Mouse (Mus musculus) heart, embryonic 14.5 days (tissue): ENCODE measurements around the gene Gm37240. TPM values are rescaled to one million over a fixed set of nuclear protein-coding genes. Genes with fewer than 3 reads are reported as not detected.
A peak's percentile ranks its signal among the peaks of the same experiment; 100 is the strongest.

Source experiments
- ATAC-seq: fragments of 200-750 bp; cut with Nextera tagmentation; 2 replicates; pipeline ENCODE4 v1.8.0; 2017; ENCODE audit warnings: low read depth, moderate TSS enrichment; ENCODE audit not compliant: insufficient number of reproducible peaks, insufficient read depth, low FRiP score
- H3K27ac ChIP-seq, 2 experiments: fragments of 200-500 bp in 1 of 2; fragments of 300-500 bp in 1 of 2; sonication (generic) in 1 of 2; replicated peaks in 1 of 2; 2 replicates each; pipeline ENCODE4 v1.5.1; 2012 to 2014; ENCODE audit warnings: low read depth in 2 of 2, low read length in 2 of 2, control low read depth in 1 of 2, mild to moderate bottlenecking in 1 of 2, mixed read lengths in 1 of 2; ENCODE audit not compliant: control insufficient read depth in 1 of 2, insufficient read depth in 1 of 2
- H3K27me3 ChIP-seq: fragments of 300-500 bp; sonication (generic); 2 replicates; pipeline ENCODE4 v1.6.1; 2014; ENCODE audit warnings: mild to moderate bottlenecking, low read length, control low read depth; ENCODE audit not compliant: control insufficient read depth, insufficient read depth
- H3K36me3 ChIP-seq: fragments of 300-500 bp; sonication (generic); 2 replicates; pipeline ENCODE4 v1.6.1; 2014; ENCODE audit warnings: mild to moderate bottlenecking, control low read depth, low read length, mixed read lengths; ENCODE audit not compliant: control insufficient read depth, insufficient read depth
- H3K4me1 ChIP-seq, 2 experiments: fragments of 200-500 bp in 1 of 2; fragments of 300-500 bp in 1 of 2; sonication (generic) in 1 of 2; 2 replicates each; pipeline ENCODE4 v1.6.1; 2012 to 2014; ENCODE audit warnings: low read length in 2 of 2, control low read depth in 1 of 2, mixed read lengths in 1 of 2; ENCODE audit not compliant: control insufficient read depth in 2 of 2, insufficient read depth in 2 of 2
- H3K4me2 ChIP-seq: fragments of 300-500 bp; sonication (generic); 2 replicates; pipeline ENCODE4 v1.6.1; 2014; ENCODE audit warnings: mild to moderate bottlenecking, low read length
- H3K4me3 ChIP-seq, 2 experiments: fragments of 200-500 bp in 1 of 2; fragments of 300-500 bp in 1 of 2; sonication (generic) in 1 of 2; 2 replicates each; pipeline ENCODE4 v1.5.1; 2012 to 2014; ENCODE audit warnings: low read length in 2 of 2, mild to moderate bottlenecking in 2 of 2, control low read depth in 1 of 2, low read depth in 1 of 2, moderate library complexity in 1 of 2; ENCODE audit not compliant: control insufficient read depth in 1 of 2, insufficient read depth in 1 of 2
- H3K9ac ChIP-seq: fragments of 300-500 bp; sonication (generic); 2 replicates; pipeline ENCODE4 v1.6.1; 2014; ENCODE audit warnings: mild to moderate bottlenecking, low read length
- H3K9me3 ChIP-seq: fragments of 300-500 bp; sonication (generic); 2 replicates; pipeline ENCODE4 v1.6.1; 2016; ENCODE audit warnings: low read length, control low read depth; ENCODE audit not compliant: control insufficient read depth
- WGBS: fragments of 180-500 bp; shearing (Covaris S2); extraction: QIAGEN DNeasy Blood & Tissue Kit; methylation state at CpG from one replicate; pipeline ENCODE4 v1.1.7; 2014; 5-methylcytosine and 5-hydroxymethylcytosine counted together
- polyA plus RNA-seq: library from polyadenylated mRNA; unstranded; fragments of >200 nt; fragmentation: Nextera tagmentation; extraction: Ambion mirVana; gene quantifications from 2 replicates; pipeline ENCODE4 v1.2.1, GENCODE M21; 2014

The Gm37240 gene
- polyA plus RNA-seq, 1 experiment from 2014 or later: 12.3 TPM

DNA sequence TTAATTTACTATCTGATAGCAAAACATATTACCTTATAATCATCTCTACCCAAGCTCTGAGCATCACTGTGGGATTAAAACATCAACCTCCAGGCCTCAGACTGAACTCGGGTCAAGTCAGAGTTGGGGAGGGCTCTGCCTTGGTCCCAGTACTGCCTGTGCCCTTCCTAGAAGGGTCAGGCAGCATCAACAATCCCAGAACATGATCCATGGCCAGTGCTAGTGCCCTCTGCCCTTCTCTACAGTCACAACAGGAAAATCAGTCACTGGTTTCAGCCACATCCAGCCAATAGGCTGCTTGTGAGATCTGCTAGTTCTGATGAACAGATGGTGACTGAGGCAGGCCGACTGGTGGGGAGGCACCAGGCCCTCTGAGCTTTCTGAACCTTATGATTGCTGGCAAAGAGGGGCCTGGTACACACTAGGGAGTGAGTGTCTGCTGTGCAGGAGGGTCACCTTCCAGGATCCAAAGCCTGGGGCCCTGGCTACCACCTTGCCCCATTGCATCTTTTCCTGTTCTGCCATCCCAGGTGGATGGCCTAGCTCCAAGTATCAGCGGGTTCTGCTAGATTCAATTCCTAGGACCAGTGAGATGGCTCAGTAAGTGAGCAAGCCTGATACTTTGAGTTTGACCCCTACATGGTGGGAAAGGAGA is 401.7 kb downstream of the Gm37240 start:
- no peak overlapping the region for H3K27ac ChIP-seq
- H3K9ac ChIP-seq: no peak overlapping the region
- no peak for ATAC-seq

GRCm38 (mm10) chr3:85482636-85483035 is 404.7 kb downstream of the Gm37240 start:
- no peaks in the 10 kb centered on the region for H3K4me1 ChIP-seq
- 55% methylated on average over 5 of the region's 5 CpGs for WGBS
- ATAC-seq: peak; percentile 61; the same call in 1 of the 2 replicates

More for the DNA sequence above, 401.7 kb downstream of the Gm37240 start:
- no peaks in the 10 kb centered on the region for H3K27me3 ChIP-seq
- 0 out of 2 replicates have a peak, but pooled peaks cover 4% of the 10 kb centered on the region for H3K9me3 ChIP-seq
- H3K36me3 ChIP-seq: no peaks in the 10 kb centered on the region
- no peak overlapping the region for H3K4me2 ChIP-seq
- no peak overlapping the region for H3K4me3 ChIP-seq
- WGBS: 63% methylated on average over 3 of the region's 3 CpGs
- no peaks in the 10 kb centered on the region for H3K4me1 ChIP-seq

DNA sequence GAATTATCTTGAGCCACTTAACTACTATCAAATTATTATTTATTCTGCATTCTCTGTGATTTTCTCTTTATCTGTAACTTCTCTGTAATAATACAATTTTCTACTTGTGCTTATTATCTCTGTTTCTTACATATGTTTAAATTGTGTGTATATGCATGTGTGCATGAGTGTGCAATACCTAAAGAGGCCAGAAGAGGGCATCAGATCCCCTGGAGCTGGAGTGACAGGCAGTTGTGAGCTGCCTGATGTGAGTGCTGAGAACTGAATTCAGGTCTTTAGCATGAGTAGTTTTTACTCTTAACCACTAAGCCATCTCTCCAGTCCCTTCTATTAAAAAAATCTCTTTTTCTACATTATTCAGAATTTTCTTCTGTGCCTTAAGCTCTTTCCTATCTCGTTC is 406.7 kb downstream of the Gm37240 start:
- ATAC-seq: no peak
- H3K9ac ChIP-seq: no peak overlapping the region
- H3K27me3 ChIP-seq: no peaks in the 10 kb centered on the region
- no peak overlapping the region for H3K27ac ChIP-seq
- H3K4me2 ChIP-seq: no peak overlapping the region
- H3K4me1 ChIP-seq: no peaks in the 10 kb centered on the region
- no peak overlapping the region for H3K4me3 ChIP-seq
- no peaks in the 10 kb centered on the region for H3K36me3 ChIP-seq
- H3K9me3 ChIP-seq: 0 out of 2 replicates have a peak, but pooled peaks cover 5% of the 10 kb centered on the region
- WGBS: 84% methylated on average over 1 of the region's 1 CpGs

More at GRCm38 (mm10) chr3:85482636-85483035, 404.7 kb downstream of the Gm37240 start:
- H3K27me3 ChIP-seq: no peaks in the 10 kb centered on the region
- no peaks in the 10 kb centered on the region for H3K36me3 ChIP-seq
- no peak overlapping the region for H3K9ac ChIP-seq
- H3K4me2 ChIP-seq: no peak overlapping the region
- H3K9me3 ChIP-seq: 0 out of 2 replicates have a peak, but pooled peaks cover 5% of the 10 kb centered on the region
- H3K4me3 ChIP-seq: no peak overlapping the region
- no peak overlapping the region for H3K27ac ChIP-seq

DNA sequence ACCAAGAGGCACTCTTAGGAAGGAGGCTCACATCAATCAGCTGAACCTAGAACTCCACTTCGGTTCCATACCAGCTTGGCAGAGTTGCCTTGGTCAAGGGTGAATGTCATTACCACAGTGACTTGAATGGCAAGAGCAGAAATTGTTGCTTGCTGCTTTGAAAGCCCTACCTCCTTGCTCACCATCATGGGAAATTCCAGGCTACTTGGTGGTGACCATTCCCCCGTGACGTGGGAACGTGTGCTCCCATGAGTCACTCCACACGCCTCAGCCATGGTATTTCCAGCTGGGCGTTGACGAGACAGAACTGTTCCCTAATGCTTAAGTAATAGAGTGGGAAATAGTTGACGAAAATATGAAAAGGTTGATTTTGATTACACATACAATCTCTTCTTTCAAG is 408.6 kb downstream of the Gm37240 start:
- no peak overlapping the region for H3K4me2 ChIP-seq
- no peak for ATAC-seq
- no peaks in the 10 kb centered on the region for H3K4me1 ChIP-seq
- H3K36me3 ChIP-seq: no peaks in the 10 kb centered on the region
- H3K9ac ChIP-seq: no peak overlapping the region
- WGBS: 82% methylated on average over 8 of the region's 8 CpGs
- no peak overlapping the region for H3K27ac ChIP-seq
- 0 out of 2 replicates have a peak, but pooled peaks cover 5% of the 10 kb centered on the region for H3K9me3 ChIP-seq
- no peak overlapping the region for H3K4me3 ChIP-seq
- no peaks in the 10 kb centered on the region for H3K27me3 ChIP-seq

- Histone ChIP-seq H3K36me3 (no peaks in the 10 kb centered on the region), H3K4me2 (no peak overlapping the region), H3K9ac (no peak overlapping the region), H3K4me1 (peaks cover 2% of the 10 kb centered on the region in 2 experiments; a peak in 1 of 4 replicates), H3K27me3 (no peaks in the 10 kb centered on the region), H3K9me3 (no peaks in the 10 kb centered on the region), H3K4me3 (no peak overlapping the region), H3K27ac (no peak overlapping the region)
- WGBS: 62% methylated on average over 6 of the region's 6 CpGs
- ATAC-seq: no peak
These were observed 417.6 kb downstream of the Gm37240 start for GRCm38 (mm10) chr3:85469711-85470110.

- H3K36me3 ChIP-seq: no peaks in the 10 kb centered on the region
- ATAC-seq: no peak
- H3K4me2 ChIP-seq: no peak overlapping the region
- H3K27ac ChIP-seq: no peak overlapping the region
- WGBS: 56% methylated on average over 2 of the region's 2 CpGs
- peaks cover 2% of the 10 kb centered on the region in 2 experiments; a peak in 1 of 4 replicates for H3K4me1 ChIP-seq
- H3K9me3 ChIP-seq: no peaks in the 10 kb centered on the region
- no peaks in the 10 kb centered on the region for H3K27me3 ChIP-seq
- H3K9ac ChIP-seq: no peak overlapping the region
- no peak overlapping the region for H3K4me3 ChIP-seq
These were observed 418.3 kb downstream of the Gm37240 start for GRCm38 (mm10) chr3:85468995-85469394.

DNA sequence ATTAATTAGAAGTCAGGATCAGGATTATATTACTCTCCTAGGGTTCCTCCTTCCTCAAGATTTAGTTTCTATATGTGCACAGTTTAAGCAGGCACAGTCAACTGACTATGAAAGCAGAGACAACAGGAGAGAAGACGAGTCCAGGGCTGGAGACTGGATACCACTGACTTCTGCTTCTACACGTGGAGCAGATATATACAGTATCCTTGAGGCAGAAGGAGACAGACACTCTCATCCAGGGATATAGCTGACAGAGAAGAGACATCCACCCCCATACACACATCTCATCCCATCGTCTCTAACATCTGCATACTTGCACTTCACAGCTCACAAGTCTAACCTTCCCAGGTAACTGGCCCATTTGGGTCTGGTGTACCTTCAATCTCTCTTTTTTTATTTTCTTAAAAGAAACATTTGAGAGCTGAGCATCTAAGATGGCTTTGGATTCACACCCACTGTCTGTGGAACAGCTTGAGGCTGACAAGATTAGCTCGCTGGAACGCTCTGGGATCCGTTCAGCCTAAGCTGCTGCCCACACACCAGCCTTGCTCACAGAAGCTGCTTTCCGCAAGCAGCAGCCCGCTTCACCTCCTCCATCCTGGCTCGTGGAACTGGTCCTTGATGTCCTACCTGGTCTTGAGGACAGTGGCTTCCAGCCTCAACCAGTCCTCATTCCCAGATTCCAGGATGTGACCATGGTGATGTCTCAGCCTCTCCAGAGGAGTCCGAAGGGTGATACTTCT is 421.9 kb downstream of the Gm37240 start:
- H3K9ac ChIP-seq: no peak overlapping the region
- WGBS: 71% methylated on average over 10 of the region's 10 CpGs
- no peak overlapping the region for H3K27ac ChIP-seq
- H3K4me1 ChIP-seq: peaks cover 2% of the 10 kb centered on the region in 2 experiments; a peak in 1 of 4 replicates
- H3K27me3 ChIP-seq: no peaks in the 10 kb centered on the region
- no peak overlapping the region for H3K4me2 ChIP-seq
- no peak for ATAC-seq
- no peaks in the 10 kb centered on the region for H3K36me3 ChIP-seq
- H3K9me3 ChIP-seq: no peaks in the 10 kb centered on the region
- no peak overlapping the region for H3K4me3 ChIP-seq
